Mouse (Mus musculus) kidney, adult 2 months (tissue): ENCODE measurements at regions not wholly inside any gene's neighbourhood (a gene's known extent, or its start where the extent isn't known, plus 50 kb on each side); places are given as distances from the start of the nearest gene placed in this dataset.

Experiments
- CTCF ChIP-seq: fragments of 200-500 bp; conservative IDR thresholded peaks from 2 replicates; pipeline ENCODE4 v1.5.1; 2011; ENCODE audit warnings: low read depth, mild to moderate bottlenecking, control low read depth, low read length, moderate library complexity, mixed read lengths; ENCODE audit not compliant: insufficient read depth, insufficient read length
- POLR2A ChIP-seq: fragments of 200-500 bp; IDR thresholded peaks from one replicate; pipeline ENCODE4 v1.6.1; 2011; ENCODE audit warnings: low read depth, low read length, control low read depth

DNA sequence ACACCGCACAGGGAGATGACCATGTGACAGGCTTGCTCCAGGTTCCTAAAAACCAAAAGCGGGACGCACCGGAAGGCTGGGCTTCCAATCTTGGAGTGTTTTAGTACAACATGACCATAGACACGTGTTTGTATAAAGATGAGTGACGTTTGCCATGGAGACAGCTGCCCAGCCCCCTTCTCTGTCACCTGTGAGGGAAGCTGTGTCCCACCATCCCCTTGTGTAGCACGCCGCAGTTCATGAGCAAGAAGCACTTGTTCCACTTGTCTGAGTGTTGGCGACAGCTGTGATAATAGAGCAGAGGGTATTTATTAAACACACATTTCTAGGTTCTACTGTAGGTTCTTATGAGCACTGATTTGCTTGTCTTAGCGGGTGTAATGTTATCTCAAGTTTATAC lies 131.7 kb upstream of the Slc38a2 start:
- TF ChIP-seq CTCF: no peak
- no peak for TF ChIP-seq POLR2A
